Mouse (Mus musculus): ENCODE measurements around the gene Sema5a.

Sema5a gene

DNA sequence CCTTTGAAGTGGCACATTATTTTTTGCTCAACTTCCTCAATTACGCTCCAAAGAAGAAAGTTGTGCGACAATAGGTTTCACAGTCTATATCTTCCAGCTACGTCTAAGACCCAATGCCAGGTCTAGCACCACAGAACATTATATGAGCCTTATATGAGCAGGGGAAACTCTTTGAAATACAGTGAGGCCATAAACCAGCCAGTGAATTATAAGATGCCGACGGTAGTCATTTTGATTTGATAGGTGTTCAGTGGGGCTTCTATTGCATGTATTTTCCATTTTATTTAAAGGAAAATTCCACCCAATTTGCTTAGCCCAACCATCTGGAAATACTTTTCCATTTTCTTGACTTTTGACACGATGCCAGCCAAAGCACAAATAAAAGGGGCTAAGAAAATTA lies 126.3 kb downstream of the Sema5a start:
- no peak for DNase-seq (ENCODE audit: low spot score)

DNA sequence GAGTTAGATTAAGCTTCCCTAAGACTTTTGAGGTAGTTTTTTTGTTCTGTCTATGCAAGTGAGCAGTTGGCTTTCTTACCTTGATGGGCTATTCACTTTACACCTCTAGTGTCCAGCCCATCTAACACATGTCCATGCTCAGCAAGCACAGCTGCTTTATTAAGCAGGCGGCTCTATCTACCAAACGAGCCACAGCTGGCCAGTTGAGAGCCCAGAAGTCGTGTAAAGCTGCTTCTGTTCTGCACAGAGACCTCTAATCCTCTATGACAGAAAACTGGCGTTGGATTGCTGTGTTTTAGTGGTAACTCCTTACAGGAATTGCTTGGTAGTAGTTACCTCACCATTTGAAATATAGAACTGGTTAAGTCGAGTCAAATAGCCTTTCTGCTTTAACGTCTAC lies 126.8 kb downstream of the Sema5a start:
- DNase-seq (ENCODE audit: low spot score) = no peak

DNA sequence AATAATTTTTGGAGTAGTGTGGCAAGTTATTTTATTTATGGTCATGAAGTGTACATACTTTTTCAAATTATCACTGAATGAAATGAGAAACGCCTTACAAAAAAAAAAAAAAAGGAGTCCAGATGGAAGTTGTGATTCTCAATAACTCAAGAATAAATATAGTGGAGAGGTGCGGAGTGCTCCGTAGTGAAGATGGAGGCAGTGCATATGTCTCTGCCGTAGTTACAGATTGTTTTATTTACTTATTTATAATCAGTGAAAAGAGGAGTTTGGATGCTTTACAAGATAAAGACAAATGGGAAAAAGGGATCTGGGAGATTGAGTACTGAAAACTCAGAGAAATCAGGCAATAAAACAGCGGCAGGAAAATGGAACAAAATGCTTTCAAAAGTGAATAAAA lies 131.7 kb downstream of the Sema5a start:
- DNase-seq (ENCODE audit: low spot score) = no peak

DNA sequence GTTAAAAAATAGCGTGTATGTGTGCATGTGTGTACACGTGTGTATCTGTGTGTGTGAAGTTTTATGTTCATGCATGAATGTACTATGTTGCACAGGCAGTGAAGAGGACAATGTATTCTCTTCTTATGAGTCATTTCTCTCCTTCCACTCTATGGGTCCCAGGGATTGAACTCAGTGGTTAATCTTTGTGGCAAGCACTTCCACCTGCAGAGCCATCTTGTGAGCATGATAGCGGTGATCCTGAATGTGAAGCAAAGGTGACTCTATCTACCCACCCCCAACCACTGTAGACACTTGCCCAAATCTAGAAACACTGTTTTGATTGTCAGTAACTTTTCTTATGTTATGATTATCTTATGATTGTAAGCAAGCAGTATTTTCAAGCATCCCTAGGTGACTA lies 133.2 kb downstream of the Sema5a start:
- no peak for DNase-seq (ENCODE audit: low spot score)

DNA sequence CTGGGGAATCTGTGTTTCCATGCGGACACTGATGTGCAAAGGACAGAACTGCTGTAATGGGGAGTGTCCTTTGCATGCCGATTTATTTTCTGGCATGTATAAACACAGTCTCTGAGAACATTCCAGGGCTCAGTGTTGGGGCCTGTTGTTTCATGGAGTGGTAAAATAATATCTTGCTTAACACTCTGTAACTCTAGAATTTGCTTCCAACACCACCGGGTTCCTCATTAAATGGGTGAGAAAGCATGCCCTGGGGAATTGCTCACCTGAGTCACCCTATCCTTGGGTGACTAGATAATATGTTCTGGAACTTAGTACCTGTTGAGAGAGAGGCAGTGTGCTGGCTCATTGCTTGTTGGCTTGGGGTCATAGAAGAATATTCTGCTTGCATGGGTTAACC lies 135.7 kb downstream of the Sema5a start:
- no peak for DNase-seq (ENCODE audit: low spot score)

DNA sequence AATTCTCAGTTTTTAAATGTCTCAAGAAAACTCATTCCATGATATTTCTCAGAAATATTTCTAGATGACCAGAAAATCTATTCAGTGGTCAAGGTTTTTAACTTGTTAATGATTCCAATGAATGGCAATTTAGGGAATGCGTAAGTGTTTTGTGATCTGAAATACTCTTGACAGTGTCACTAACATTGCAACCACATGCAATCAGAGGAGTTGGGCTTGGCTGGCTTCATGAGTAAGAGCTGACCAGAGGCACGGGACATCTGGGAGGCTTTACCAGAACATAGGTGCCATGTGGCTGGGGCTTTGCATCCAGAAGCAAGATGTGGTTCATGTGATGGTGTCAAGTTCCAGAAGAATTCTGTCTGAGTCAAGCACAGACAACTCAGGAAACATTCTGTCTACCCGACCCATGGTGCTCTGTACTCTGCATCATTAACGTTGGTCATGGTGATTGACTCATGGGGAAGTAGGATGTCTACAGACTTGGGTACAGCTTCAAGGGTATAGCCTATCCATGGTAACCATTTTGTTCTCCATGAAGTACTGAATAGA lies 138.4 kb downstream of the Sema5a start:
- DNase-seq (ENCODE audit: low spot score) = no peak

DNA sequence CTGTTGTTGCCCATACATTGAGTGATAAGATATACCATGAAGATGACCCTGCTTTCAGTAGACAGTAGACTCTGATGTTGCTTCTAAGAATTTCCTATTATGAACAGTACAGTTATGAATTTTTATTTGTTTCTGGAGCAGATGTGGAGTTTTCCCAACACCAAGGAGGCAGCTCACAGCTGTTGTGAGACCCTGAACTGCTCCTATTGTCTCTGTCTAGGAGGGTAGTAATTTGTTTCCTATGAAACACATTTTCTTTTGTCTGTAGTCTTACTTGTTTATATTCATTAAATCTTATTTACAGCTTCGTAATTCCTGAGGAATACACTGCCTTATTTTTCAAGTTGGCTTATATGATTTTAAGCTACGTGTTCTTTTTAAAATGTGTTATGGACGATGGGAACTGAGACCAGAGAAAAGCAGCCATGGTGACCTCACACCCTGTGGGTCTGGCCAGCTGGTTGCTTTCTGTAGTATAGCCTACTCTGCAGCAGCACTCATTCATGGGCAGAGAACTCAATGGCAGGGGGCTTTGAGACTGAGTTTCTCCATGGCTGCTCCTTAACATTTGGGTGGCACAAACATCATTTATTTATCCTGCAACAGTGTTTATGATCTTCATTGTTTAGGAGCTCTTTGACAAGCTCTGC lies 151.8 kb downstream of the Sema5a start:
- no peak for DNase-seq (ENCODE audit: low spot score)

DNA sequence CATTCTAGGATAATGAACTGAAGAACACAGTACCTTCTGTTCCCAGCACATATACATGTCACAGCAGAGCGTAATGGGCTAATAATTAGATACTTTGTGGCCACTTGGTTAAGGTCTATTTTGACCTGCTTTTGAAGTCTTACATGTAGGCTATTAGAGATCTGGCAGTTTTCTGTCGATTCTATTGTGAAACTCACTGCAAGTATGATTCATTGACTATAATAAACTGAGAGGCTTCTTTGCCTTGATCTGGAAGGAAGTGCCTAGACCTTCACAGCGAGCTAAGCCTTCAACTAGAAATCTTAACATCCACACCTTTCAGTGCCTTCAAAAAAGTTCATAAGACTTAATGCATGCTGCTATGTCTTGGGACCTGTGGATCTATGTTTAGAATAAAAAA lies 152.5 kb downstream of the Sema5a start:
- no peak for DNase-seq (ENCODE audit: low spot score)

DNA sequence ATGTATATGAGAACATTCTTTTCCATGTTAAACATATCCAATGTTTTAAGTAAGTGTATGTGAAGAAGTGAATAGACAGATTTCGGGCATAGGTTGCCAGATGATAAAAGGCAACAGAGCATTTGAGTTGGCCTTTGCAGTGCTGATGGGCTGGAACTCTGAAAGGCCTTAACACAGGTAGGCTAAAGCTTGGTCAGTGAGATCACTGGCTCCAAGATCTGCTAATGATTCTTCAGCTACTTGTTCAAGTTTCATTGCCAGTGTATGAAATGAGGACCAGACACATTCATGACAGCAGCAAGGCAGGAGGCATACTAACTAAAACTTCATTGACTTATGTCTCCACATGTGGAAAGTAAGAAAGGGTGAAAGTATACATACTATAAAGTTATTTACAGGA lies 154.1 kb downstream of the Sema5a start:
- no peak for DNase-seq (ENCODE audit: low spot score)

DNA sequence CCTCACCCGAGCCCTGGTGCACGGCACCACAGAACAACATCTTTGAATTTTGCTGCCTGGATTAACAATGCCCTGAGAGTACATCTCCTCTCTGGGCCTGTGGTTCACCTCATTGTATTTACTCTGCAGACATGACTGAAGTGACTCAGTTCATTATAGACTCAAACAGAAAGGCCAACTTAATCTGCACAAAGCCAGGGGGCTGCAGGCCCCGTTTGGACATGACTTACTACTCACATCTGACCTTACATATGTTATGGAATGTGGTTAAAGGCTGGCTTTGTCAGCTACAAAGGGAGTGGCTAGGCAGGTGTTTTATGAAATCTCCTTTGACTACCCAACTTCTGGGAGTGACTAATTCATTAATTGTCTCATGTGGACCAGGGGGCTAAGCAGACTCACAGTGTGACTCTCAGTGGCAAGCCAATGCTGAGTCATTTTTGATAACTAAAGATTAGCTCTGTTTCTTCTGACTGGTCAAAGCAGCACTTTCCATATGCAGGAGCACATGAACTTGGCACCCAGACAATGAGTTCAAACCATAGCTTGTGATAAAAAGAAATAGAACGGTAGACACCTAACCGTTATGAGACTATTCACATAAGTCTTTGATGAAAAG lies 157.4 kb downstream of the Sema5a start:
- no peak for DNase-seq (ENCODE audit: low spot score)

DNA sequence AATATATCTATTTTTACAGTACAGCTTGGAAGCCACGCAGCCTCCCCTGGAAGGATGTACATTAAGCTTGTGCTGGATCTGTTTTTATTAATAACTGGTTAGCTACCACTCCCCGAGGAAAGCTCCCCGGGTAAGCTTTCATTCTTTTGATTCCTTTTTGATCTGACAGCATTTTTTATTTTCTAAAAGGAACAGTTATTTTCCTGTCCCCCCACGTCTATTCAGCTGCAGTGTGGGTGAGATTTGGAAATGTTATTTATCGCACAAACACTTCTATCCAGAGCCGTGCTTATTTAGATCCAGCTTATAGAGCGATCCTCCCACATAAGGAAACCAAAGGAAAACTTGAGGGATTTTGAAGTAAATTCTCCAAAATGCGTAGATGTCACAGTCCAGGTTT lies 158.7 kb downstream of the Sema5a start:
- DNase-seq (ENCODE audit: low spot score) = no peak

DNA sequence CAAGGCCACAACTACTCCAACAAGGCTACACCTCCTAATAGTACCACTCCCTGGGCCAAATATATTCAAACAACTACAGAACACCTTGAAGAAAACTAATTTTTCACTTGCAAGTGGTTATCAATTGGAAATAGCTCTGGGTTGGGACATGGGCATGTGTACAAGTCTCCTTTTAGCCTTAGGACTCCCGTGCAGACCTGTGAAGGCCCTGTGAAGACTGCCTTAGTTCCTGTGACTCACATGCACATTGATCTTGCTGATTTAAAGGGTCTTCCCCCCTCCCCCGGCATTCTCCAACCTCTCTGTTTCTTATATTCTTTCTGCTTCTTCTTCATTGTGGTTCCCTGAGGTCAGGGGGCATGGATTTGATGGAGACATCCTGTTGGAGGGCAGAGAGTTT lies 161.8 kb downstream of the Sema5a start:
- no peak for DNase-seq (ENCODE audit: low spot score)

DNA sequence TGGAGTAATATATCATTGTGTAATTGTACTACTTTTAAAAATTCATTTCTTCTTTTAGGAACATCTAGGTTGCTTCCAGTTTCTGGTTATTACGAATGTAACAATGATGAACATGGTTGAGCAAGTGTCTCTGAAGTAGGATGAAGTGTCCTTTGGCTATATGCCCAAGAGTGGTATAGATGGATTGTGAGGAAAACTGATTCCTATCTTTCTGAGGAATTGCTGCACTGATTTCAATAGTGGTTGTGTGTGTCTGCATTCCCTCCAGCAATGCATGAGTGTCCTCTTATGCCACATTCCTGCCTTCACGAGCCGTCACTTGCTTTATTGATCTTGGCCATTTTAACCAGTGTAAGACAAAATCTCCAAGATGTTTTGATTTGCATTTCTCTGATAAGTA lies 163.2 kb downstream of the Sema5a start:
- no peak for DNase-seq (ENCODE audit: low spot score)

DNA sequence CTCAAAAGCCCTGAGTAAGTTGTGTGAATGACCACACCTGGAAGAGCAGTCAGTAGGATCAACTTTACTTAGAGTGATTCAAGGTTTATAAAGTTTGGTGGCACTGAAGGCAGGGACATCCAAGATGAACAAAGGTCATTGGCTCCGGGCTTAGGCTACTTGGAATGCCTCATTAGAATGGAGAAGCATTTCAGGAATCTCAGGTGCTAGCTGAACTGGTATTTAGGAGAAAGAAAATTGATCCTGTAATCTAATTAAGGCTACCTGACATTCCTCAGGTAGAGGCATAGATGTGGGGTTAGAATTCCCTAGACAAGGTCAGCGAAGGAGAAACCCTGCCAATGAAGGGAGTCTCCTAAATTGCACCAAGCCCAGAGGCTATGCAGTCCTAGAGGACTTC lies 171.7 kb downstream of the Sema5a start:
- no peak for DNase-seq (ENCODE audit: low spot score)

DNA sequence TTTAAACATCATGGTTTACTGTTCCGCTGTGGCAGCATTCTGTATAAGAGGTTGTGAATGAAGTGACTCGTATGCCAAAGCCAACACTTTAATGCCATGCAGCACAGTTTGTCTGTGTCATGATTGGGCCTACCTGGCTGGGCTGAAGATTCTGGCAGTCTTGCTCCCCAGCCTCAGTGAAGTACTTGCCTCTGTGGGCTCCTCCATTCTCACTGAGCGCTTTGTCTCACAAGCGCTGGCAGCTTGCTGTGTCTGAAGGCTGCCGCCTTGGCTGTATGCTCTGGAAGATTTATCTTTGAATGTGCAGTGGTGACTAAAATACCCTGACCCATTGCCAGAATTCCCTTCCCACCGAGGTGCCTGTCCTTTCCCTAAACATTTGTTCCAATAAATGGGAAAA lies 178.0 kb downstream of the Sema5a start:
- DNase-seq (ENCODE audit: low spot score) = no peak

DNA sequence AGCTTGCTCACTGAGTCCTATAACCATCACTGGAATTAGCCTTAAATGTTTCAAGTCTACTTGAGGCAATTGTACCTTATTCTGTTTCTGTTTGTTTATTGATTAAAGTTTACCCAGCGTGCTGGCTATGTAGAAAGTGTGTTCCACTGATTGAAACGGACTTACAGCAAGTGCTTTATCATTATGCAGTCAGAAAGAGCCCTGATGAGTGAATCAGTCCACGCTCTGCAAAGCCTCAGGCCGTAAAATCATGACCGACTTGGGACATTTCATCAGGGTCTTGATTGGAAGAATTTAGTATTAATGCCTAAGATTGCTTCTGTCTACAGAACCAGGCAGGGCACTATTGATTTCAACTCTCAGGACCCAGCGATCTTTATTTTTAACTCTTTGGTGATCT lies 178.5 kb downstream of the Sema5a start:
- no peak for DNase-seq (ENCODE audit: low spot score)

DNA sequence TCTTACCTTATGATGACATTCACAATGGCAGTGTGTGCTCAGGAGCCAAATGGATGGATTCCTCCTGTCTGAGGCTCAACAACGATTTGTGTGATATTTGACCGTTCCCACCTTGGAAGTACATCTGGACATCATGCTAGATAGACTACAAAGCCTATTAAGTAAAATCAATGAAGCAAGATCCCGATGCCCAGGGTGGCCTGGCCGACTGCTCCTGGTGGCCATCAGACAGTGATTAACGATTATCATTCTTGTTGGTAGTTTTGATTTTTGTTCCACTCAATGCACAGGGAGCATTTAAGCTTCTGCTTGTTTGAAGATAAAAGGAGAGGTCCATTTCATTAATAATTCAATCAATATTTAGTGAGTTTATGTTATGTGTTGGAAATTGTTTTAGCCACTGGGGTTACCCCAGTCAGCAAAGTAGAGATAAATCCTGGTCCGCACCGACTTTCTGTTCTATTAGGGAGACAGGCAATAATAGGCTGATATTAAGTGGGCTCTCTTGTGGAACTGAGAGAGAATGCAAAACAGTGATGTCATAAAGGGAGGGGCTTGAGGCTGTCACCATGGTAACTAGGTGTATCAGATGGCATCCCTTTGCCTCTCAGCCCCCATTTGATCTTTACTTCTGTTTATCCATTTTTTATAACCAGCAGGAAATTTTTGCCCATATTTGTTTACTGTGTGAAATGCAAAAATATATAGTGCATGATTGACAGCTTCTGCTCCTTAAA lies 182.7 kb downstream of the Sema5a start:
- no peak for DNase-seq (ENCODE audit: low spot score)

DNA sequence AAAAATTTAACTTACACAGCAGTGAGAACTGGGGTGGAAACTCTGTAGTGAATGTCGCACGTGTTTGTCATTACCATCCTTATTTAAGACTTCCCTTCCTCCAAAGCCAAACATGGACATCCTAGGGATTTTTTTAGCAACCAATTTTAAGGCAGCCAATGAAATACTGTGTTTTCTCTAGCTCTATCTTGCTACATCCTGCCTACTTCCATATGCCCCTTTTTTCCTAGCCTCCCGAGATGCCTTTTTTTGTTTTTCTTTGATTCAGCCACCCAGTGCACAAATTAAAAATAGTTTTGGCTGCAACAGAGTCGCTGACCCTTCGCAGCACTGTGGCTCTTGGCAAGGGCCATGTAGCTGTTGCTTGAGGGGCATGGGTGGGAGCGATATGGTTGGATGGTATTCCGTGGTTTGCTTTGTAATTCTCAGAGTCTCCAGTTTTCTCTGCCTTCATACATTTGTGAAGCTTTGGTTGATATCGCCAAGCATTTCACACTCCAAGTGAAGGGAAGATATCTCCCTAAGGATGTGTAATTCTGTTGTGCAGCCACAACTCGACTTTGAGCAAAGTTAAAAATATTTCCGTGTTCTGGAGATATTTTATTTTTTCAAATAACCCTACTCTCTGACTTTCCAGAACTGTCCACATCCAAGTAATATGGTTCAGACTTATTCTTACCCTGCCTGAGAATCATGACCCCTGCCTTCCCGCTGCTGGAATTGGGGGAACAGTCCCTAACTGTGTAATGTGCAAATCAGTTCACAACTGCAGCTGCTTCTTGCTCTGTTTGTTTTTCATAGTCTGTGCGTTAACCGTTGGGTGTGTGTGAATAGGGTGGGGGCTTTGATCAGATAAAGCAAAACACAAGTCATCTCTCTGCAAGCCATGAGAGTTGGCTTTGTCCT lies 188.6 kb downstream of the Sema5a start:
- DNase-seq (ENCODE audit: low spot score) = no peak

DNA sequence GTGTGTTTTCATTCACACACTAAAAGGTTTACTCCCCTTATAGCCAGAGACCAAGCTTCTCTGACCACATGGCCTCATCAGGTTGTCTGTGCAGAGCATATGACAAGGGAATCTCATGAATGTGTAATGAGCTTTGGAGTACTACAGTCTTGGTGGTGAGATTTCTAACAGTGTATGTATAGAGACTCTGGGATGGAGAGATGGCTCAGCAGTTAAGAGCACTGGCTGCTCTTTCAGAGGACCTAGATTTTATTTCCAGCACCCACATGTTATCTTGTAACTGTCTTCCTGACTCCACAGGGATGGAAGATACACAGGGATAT lies 189.2 kb downstream of the Sema5a start:
- no peak for DNase-seq (ENCODE audit: low spot score)

DNA sequence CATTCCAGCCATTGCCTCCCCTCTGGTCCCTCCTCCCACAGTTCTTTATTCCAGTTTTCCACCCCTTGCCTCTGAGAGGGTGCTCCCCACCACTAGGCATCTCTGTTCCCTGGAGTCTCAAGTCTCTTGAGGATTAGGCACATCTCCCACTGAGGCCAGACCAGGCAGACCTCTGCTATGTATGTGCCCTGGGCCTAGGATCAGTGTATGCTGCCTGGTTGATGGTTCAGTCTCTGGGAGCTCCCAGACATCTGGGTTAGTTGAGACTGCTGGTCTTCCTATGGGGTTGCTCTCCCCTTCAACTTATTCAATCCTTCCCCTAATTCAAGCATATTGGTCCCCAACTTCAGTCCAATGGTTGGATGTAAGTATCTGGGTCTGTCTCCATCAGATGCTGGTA lies 189.7 kb downstream of the Sema5a start:
- DNase-seq (ENCODE audit: low spot score) = no peak

DNA sequence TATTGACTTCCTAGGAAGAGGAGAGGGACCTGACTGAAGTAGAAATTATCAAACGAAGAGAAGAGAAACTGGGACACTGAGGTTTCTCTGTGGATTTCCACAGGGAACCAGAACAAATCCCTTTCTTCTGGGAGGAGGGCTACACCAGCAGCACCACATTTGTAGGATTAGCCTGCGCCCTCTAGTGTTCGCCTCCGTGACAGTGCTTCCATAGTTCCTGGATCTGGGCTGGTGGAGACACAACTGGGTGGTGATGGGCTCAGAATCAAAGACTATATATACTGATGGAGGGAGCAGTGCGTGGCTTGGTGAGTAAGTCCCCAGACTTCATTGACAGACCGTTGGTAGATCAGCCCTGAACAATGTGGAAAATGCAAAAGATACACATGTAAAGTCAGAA lies 193.0 kb downstream of the Sema5a start:
- DNase-seq (ENCODE audit: low spot score) = no peak

DNA sequence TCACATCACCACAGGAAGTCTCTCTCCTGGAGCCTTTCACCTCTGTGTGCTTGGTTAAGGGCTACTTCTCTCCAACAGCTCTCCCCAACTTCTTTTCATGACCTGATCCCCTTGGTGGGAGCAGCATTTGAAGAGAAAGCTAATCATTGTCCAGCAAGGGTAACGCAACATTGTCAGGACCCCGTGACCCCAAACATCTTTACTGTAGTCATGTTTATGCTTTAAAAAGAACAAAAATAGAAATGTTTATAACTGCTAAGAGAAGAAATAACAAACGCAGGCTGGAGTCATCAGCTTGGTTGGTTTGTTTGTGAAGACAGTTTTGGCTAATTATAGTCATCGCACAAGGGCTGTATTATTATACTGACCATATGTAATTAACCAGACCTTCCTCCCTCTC lies 198.1 kb downstream of the Sema5a start:
- DNase-seq (ENCODE audit: low spot score) = no peak
